Mouse (Mus musculus) adrenal gland (tissue): ENCODE results near the gene Fgfr2.

Experiments used
- intact Hi-C: fragments of 180-260 bp; cut with DNase I; formaldehyde crosslinking; loops from one replicate; pipeline ENCODE4 v1.15.1; 2025

The Fgfr2 gene

GRCm38 (mm10) chr7:130665358-130665757 lies 2457.8 kb downstream of the Fgfr2 start:
- intact Hi-C loops: no loop called here

GRCm38 (mm10) chr7:130664629-130665028 lies 2458.5 kb downstream of the Fgfr2 start:
- intact Hi-C loops: no loop called here

- intact Hi-C loops: no loop called here
Observed at GRCm38 (mm10) chr7:130664037-130664436, 2459.1 kb downstream of the Fgfr2 start.

GRCm38 (mm10) chr7:130662869-130663268 lies 2460.3 kb downstream of the Fgfr2 start:
- intact Hi-C loops: no loop called here

GRCm38 (mm10) chr7:130662250-130662649 lies 2460.9 kb downstream of the Fgfr2 start:
- intact Hi-C loops: no loop called here

GRCm38 (mm10) chr7:130659129-130659528 lies 2464.0 kb downstream of the Fgfr2 start:
- intact Hi-C loops: no loop called here

- intact Hi-C loops: no loop called here
Observed at GRCm38 (mm10) chr7:130657751-130658150, 2465.4 kb downstream of the Fgfr2 start.

GRCm38 (mm10) chr7:130656965-130657364 lies 2466.2 kb downstream of the Fgfr2 start:
- intact Hi-C loops: no loop called here

- intact Hi-C loops: no loop called here
Observed at GRCm38 (mm10) chr7:130654562-130654961, 2468.6 kb downstream of the Fgfr2 start.

GRCm38 (mm10) chr7:130653036-130653555 lies 2470.1 kb downstream of the Fgfr2 start:
- intact Hi-C loops: no loop called here

GRCm38 (mm10) chr7:130650621-130651020 lies 2472.5 kb downstream of the Fgfr2 start:
- intact Hi-C loops: no loop called here

GRCm38 (mm10) chr7:130649257-130649656 lies 2473.9 kb downstream of the Fgfr2 start:
- intact Hi-C loops: no loop called here

GRCm38 (mm10) chr7:130648061-130648460 lies 2475.1 kb downstream of the Fgfr2 start:
- intact Hi-C loops: no loop called here

- intact Hi-C loops: no loop called here
Observed at GRCm38 (mm10) chr7:130646762-130647139, 2476.4 kb downstream of the Fgfr2 start.

- intact Hi-C loops: no loop called here
Observed at GRCm38 (mm10) chr7:130645994-130646761, 2477.0 kb downstream of the Fgfr2 start.

GRCm38 (mm10) chr7:130645332-130645993 lies 2477.7 kb downstream of the Fgfr2 start:
- intact Hi-C loops: no loop called here

GRCm38 (mm10) chr7:130640681-130641080 lies 2482.5 kb downstream of the Fgfr2 start:
- intact Hi-C loops: no loop called here

GRCm38 (mm10) chr7:130637811-130638210 lies 2485.3 kb downstream of the Fgfr2 start:
- intact Hi-C loops: no loop called here

GRCm38 (mm10) chr7:130636902-130637301 lies 2486.2 kb downstream of the Fgfr2 start:
- intact Hi-C loops: no loop called here

GRCm38 (mm10) chr7:130636274-130636673 lies 2486.9 kb downstream of the Fgfr2 start:
- intact Hi-C loops: no loop called here

- intact Hi-C loops: no loop called here
Observed at GRCm38 (mm10) chr7:130635212-130635611, 2487.9 kb downstream of the Fgfr2 start.

GRCm38 (mm10) chr7:130634259-130634871 lies 2488.8 kb downstream of the Fgfr2 start:
- intact Hi-C loops: no loop called here
